ENCODE assay signal across 16 mouse cellular contexts in the genomic region with DNA sequence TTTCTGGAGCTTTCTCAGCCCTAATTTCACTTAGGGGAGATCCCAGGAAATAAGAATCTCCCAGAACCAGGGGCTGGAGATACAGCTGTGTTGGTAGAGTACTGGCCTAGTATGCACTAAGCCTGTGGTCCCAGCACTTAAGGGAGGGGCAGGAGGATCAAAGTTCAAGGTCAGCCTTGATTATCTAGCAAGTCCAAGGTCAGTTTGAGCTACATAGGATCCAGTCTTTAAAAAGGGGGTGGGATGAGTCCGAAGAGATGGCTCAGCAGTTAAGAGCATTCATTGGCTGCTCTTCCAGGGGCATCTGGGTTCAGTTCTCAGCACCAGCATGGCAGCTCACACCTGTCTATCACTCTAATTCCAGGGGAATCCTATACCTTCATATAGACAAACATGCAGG. TPM values are rescaled to one million over a fixed set of nuclear protein-coding genes. Genes with fewer than 3 reads are reported as not detected.
DNase-seq lines count a peak whose midpoint lies in the region; ATAC-seq and TF ChIP-seq lines count a peak whose summit lies in the region.
"Had no signal": no experiment of that assay in that cellular context is flagged by ENCODE, and none has a peak within 500 bp of the region (broad histone marks: within the 10 kb centered on the region; RNA-seq: fewer than 3 reads in every experiment).

No protein-coding gene starts in this region.

- TF ChIP-seq CTCF in thymus, adult 2 months (IDR thresholded peaks at IDR 0.05; ENCODE audit: borderline replicate concordance, control insufficient read depth, extremely low read depth, insufficient read depth, low read length, poor library complexity): no peak
- no peak for TF ChIP-seq CTCF in bone marrow macrophage, adult 2 months (IDR thresholded peaks at IDR 0.05; ENCODE audit: low read depth, low read length)
- TF ChIP-seq CTCF in small intestine, adult 2 months (IDR thresholded peaks at IDR 0.05; ENCODE audit: extremely low read depth, insufficient read length, insufficient replicate concordance, low read depth, low read length): no peak

- WGBS in heart, embryonic 15.5 days: 72% methylated on average over 1 of the region's 1 CpGs
- WGBS in thymus, adult 2 months: 44% methylated on average over 1 of the region's 1 CpGs
- whole genome bisulfite sequencing in small intestine, adult 2 months: 76% methylated on average over 1 of the region's 1 CpGs
- WGBS in kidney, embryonic 15.5 days: 76% methylated on average over 1 of the region's 1 CpGs

- no peak for TF ChIP-seq POLR2A in thymus, adult 2 months (IDR thresholded peaks at IDR 0.05; ENCODE audit: control insufficient read depth, extremely low read depth, insufficient read depth, low read length, poor library complexity)
- no peak for TF ChIP-seq POLR2A in bone marrow macrophage, adult 2 months (IDR thresholded peaks at IDR 0.05; ENCODE audit: borderline replicate concordance, low read depth, low read length)
- TF ChIP-seq POLR2A in small intestine, adult 2 months (IDR thresholded peaks at IDR 0.05; ENCODE audit: low read depth, low read length): no peak

- no peaks in the 10 kb centered on the region; the same call in 1 of the 2 replicates for H3K4me1 ChIP-seq in heart, embryonic 15.5 days (replicated peaks)
- H3K4me1 ChIP-seq in thymus, adult 2 months (replicated peaks; ENCODE audit: control insufficient read depth, insufficient read depth, low read length): peaks cover 38% of the 10 kb centered on the region
- H3K4me1 ChIP-seq in bone marrow macrophage, adult 2 months (ENCODE audit: control insufficient read depth, insufficient read depth, low read length): peaks cover 50% of the 10 kb centered on the region
- peaks cover 2% of the 10 kb centered on the region; the same call in 1 of the 2 replicates for H3K4me1 ChIP-seq in small intestine, adult 2 months (ENCODE audit: control insufficient read depth, insufficient read depth, insufficient read length, low read length)
- peaks cover 30% of the 10 kb centered on the region for H3K4me1 ChIP-seq in kidney, embryonic 15.5 days
- H3K4me1 ChIP-seq: forebrain, embryonic 13.5 days; midbrain, embryonic 15.5 days had no signal

- no peak for ATAC-seq in heart, embryonic 15.5 days (replicated peaks; ENCODE audit: insufficient number of reproducible peaks, insufficient read depth, low FRiP score, low read depth)
- no peak for ATAC-seq in kidney, embryonic 15.5 days (replicated peaks; ENCODE audit: low FRiP score)
- ATAC-seq: forebrain, embryonic 13.5 days; midbrain, embryonic 15.5 days; Patski had no signal

- H3K4me2 ChIP-seq in heart, embryonic 15.5 days: peak overlapping the region; percentile 17; the same call in 1 of the 2 replicates
- H3K4me2 ChIP-seq in kidney, embryonic 15.5 days: no peak overlapping the region
- H3K4me2 ChIP-seq: forebrain, embryonic 13.5 days; midbrain, embryonic 15.5 days had no signal

- no peaks in the 10 kb centered on the region for H3K36me3 ChIP-seq in heart, embryonic 15.5 days
- H3K36me3 ChIP-seq in thymus, adult 2 months (ENCODE audit: control insufficient read depth, insufficient read depth, low read length): peaks cover 12% of the 10 kb centered on the region
- H3K36me3 ChIP-seq in small intestine, adult 2 months (ENCODE audit: control insufficient read depth, insufficient read depth, low read length): 0 out of 2 replicates have a peak, but pooled peaks cover 6% of the 10 kb centered on the region
- no peaks in the 10 kb centered on the region for H3K36me3 ChIP-seq in kidney, embryonic 15.5 days
- H3K36me3 ChIP-seq: midbrain, embryonic 15.5 days had no signal

- DNase-seq in heart, postnatal 14 days: no peak
- DNase-seq in thymus, adult 2 months: no peak
- no peak for DNase-seq in thymus, postnatal 0 days (ENCODE audit: low spot score)
- DNase-seq in lung, postnatal 14 days: no peak
- DNase-seq: cerebellum, adult 11-12 months; kidney, postnatal 14 days; layer of hippocampus, adult 9-11 months; right cerebral cortex, postnatal 14 days had no signal

- H3K27me3 ChIP-seq in heart, embryonic 15.5 days: peaks cover 5% of the 10 kb centered on the region
- H3K27me3 ChIP-seq in thymus, adult 2 months (ENCODE audit: control insufficient read depth, insufficient read depth, low read length): no peaks in the 10 kb centered on the region
- no peaks in the 10 kb centered on the region for H3K27me3 ChIP-seq in small intestine, adult 2 months (ENCODE audit: control insufficient read depth, insufficient read depth, low read length)
- H3K27me3 ChIP-seq in kidney, embryonic 15.5 days: no peaks in the 10 kb centered on the region
- H3K27me3 ChIP-seq: midbrain, embryonic 15.5 days; Patski had no signal

- no peaks in the 10 kb centered on the region for H3K9me3 ChIP-seq in heart, embryonic 15.5 days (replicated peaks)
- no peaks in the 10 kb centered on the region for H3K9me3 ChIP-seq in kidney, embryonic 15.5 days (replicated peaks)
- H3K9me3 ChIP-seq: forebrain, embryonic 13.5 days; midbrain, embryonic 15.5 days had no signal

- peak overlapping the region; percentile 40; the same call in 1 of the 2 replicates for H3K27ac ChIP-seq in heart, embryonic 15.5 days
- peak overlapping the region; percentile 100 for H3K27ac ChIP-seq in thymus, adult 2 months (ENCODE audit: control insufficient read depth, insufficient read depth, low read length)
- H3K27ac ChIP-seq in bone marrow macrophage, adult 2 months (ENCODE audit: insufficient read depth, low read depth, low read length): peak overlapping the region; percentile 99
- peak overlapping the region; percentile 90 for H3K27ac ChIP-seq in small intestine, adult 2 months (ENCODE audit: insufficient read depth, low read depth, low read length)
- H3K27ac ChIP-seq in kidney, embryonic 15.5 days: no peak overlapping the region
- H3K27ac ChIP-seq: forebrain, embryonic 13.5 days; midbrain, embryonic 15.5 days had no signal

- H3K4me3 ChIP-seq in heart, embryonic 15.5 days: no peak overlapping the region
- H3K4me3 ChIP-seq in thymus, adult 2 months (ENCODE audit: control insufficient read depth, insufficient read depth, low read length): peak overlapping the region; percentile 61
- H3K4me3 ChIP-seq in bone marrow macrophage, adult 2 months (ENCODE audit: insufficient read depth, low read length): no peak overlapping the region
- no peak overlapping the region for H3K4me3 ChIP-seq in small intestine, adult 2 months (ENCODE audit: low read depth, low read length)
- no peak overlapping the region for H3K4me3 ChIP-seq in kidney, embryonic 15.5 days (replicated peaks)
- H3K4me3 ChIP-seq: forebrain, embryonic 13.5 days; midbrain, embryonic 15.5 days had no signal

- intact Hi-C loops in heart, postnatal 14 days (cut with DNase I): no loop called here

- H3K9ac ChIP-seq in heart, embryonic 15.5 days: no peak overlapping the region
- H3K9ac ChIP-seq in kidney, embryonic 15.5 days: no peak overlapping the region
- H3K9ac ChIP-seq: forebrain, embryonic 13.5 days; midbrain, embryonic 15.5 days had no signal

RNA-seq across cellular contexts. Expression of gene Tspoap1, which starts 8.0 kb away (rescaled TPM):
- polyA plus RNA-seq in heart, embryonic 15.5 days (2015; fragmentation: Nextera tagmentation; extraction: Ambion mirVana): 0.24 and 1.9 TPM in 2 replicates
- total RNA-seq in heart, postnatal 14 days (2021): under 1 TPM; 0.17 to 0.19 TPM
- 25.3 and 27.9 TPM in 2 replicates for polyA plus RNA-seq in thymus, adult 2 months (2012; rRNA removed)
- 2.6 and 4.0 TPM in 2 replicates for polyA plus RNA-seq in thymus, postnatal 0 days (2015; fragmentation: Nextera tagmentation; extraction: Ambion mirVana)
- polyA plus RNA-seq in bone marrow macrophage, adult 2 months (2012; ENCODE audit: insufficient read depth, insufficient read length, missing spikeins): 2.6 and 2.9 TPM in 2 replicates
- polyA plus RNA-seq in small intestine, adult 2 months (2012; rRNA removed): 0.89 and 1.3 TPM in 2 replicates
- 4.4 and 5.1 TPM in 2 replicates for polyA plus RNA-seq in kidney, embryonic 15.5 days (2015; fragmentation: Nextera tagmentation; extraction: Ambion mirVana)

RNA-seq across cellular contexts. Expression of gene Supt4a, which starts 15.0 kb away (rescaled TPM):
- 101 and 103 TPM in 2 replicates for polyA plus RNA-seq in heart, embryonic 15.5 days (2015; fragmentation: Nextera tagmentation; extraction: Ambion mirVana)
- 10 to 100 TPM; 47.8 to 51.1 TPM for total RNA-seq in heart, postnatal 14 days (2021)
- 172 and 215 TPM in 2 replicates for polyA plus RNA-seq in thymus, adult 2 months (2012; rRNA removed)
- 425 and 454 TPM in 2 replicates for polyA plus RNA-seq in thymus, postnatal 0 days (2015; fragmentation: Nextera tagmentation; extraction: Ambion mirVana)
- polyA plus RNA-seq in bone marrow macrophage, adult 2 months (2012; ENCODE audit: insufficient read depth, insufficient read length, missing spikeins): 136 and 142 TPM in 2 replicates
- 21.5 and 43.3 TPM in 2 replicates for polyA plus RNA-seq in small intestine, adult 2 months (2012; rRNA removed)
- 164 and 168 TPM in 2 replicates for polyA plus RNA-seq in kidney, embryonic 15.5 days (2015; fragmentation: Nextera tagmentation; extraction: Ambion mirVana)

RNA-seq across cellular contexts. Expression of gene Mpo, which starts 41.1 kb away (rescaled TPM):
- polyA plus RNA-seq in heart, embryonic 15.5 days (2015; fragmentation: Nextera tagmentation; extraction: Ambion mirVana): 0.69 and 3.8 TPM in 2 replicates
- under 1 TPM in 1 of 2 experiments, not detected in 1; 0.61 TPM for total RNA-seq in heart, postnatal 14 days (2021)
- polyA plus RNA-seq in thymus, adult 2 months (2012; rRNA removed): 4.6 and 8.5 TPM in 2 replicates
- polyA plus RNA-seq in thymus, postnatal 0 days (2015; fragmentation: Nextera tagmentation; extraction: Ambion mirVana): 5.0 and 6.2 TPM in 2 replicates
- 1.1 and 1.7 TPM in 2 replicates for polyA plus RNA-seq in bone marrow macrophage, adult 2 months (2012; ENCODE audit: insufficient read depth, insufficient read length, missing spikeins)
- 0.08 and 0.14 TPM in 2 replicates for polyA plus RNA-seq in small intestine, adult 2 months (2012; rRNA removed)
- 4.2 and 5.7 TPM in 2 replicates for polyA plus RNA-seq in kidney, embryonic 15.5 days (2015; fragmentation: Nextera tagmentation; extraction: Ambion mirVana)
- polyA plus RNA-seq: CD4-positive, CD25-positive, alpha-beta regulatory T cell, adult 4 months; Patski had no signal
